Mouse (Mus musculus): ENCODE results near the gene Kit.

GRCm38 (mm10) chr5:75679896-75680295 is 105.2 kb downstream of the Kit start:
- TF ChIP-seq CTCF (IDR thresholded peaks at IDR 0.05; ENCODE audit: low read depth, low read length) (no peak), POLR2A (IDR thresholded peaks at IDR 0.05; ENCODE audit: extremely low read depth, insufficient read depth, low read length) (no peak)

All from liver, adult 2 months (tissue).